ENCODE assay signal across 23 mouse cellular contexts in the genomic region with DNA sequence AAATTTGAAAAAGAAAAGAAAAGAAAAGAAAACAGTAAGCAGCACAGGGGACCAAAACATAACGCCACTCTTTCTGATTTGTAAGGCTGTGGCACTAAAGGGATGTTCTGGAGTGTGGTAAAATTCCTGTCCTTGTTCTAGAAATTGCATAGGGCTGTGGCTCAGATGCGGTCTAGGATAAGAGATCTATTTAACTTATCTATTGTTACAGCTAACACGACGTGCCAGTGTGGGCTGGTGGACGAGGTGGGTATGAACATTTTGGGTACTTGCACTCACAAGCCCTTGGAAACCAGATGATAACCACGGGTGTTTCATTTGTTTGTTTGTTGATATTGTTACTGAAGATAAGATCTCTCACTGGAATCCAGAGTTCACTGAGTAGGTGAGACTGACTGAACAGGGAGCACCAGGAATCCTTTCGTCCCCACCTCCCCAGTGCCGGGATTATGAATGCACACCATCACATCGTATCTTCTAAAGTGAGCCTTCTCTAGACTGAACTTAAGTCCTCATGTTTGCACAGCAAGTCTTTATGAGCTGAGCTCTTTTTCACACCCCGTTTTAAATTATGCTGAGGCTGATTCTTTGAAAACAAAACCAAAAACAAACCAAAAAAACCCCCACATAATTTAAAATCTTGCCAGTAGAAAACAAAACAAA. TPM values are rescaled to one million over a fixed set of nuclear protein-coding genes. Genes with fewer than 3 reads are reported as not detected.
DNase-seq lines count a peak whose midpoint lies in the region; ATAC-seq and TF ChIP-seq lines count a peak whose summit lies in the region.
"Had no signal": no experiment of that assay in that cellular context is flagged by ENCODE, and none has a peak within 500 bp of the region (broad histone marks: within the 10 kb centered on the region; RNA-seq: fewer than 3 reads in every experiment).

No protein-coding gene starts in this region.

- no peaks in the 10 kb centered on the region for H3K27me3 ChIP-seq in heart, embryonic 12.5 days (replicated peaks)
- H3K27me3 ChIP-seq in CH12.LX (replicated peaks) = no peaks in the 10 kb centered on the region
- H3K27me3 ChIP-seq in liver, embryonic 14.5 days (ENCODE audit: control insufficient read depth, insufficient read depth, low read length) = no peaks in the 10 kb centered on the region
- H3K27me3 ChIP-seq: kidney, embryonic 15.5 days; limb, embryonic 15.5 days; midbrain, embryonic 12.5 days; neural tube, embryonic 15.5 days had no signal

- ATAC-seq in heart, embryonic 12.5 days (ENCODE audit: insufficient number of reproducible peaks, low FRiP score) = no peak
- no peak for ATAC-seq in liver, embryonic 14.5 days (ENCODE audit: insufficient read depth)
- ATAC-seq: forebrain, postnatal 0 days; hindbrain, postnatal 0 days had no signal

- H3K9me3 ChIP-seq in heart, embryonic 12.5 days (replicated peaks) = no peaks in the 10 kb centered on the region
- no peaks in the 10 kb centered on the region for H3K9me3 ChIP-seq in CH12.LX (replicated peaks; ENCODE audit: low read length)
- no peaks in the 10 kb centered on the region for H3K9me3 ChIP-seq in liver, embryonic 14.5 days (ENCODE audit: control insufficient read depth, low read length)
- H3K9me3 ChIP-seq: embryonic facial prominence, embryonic 10.5 days; kidney, embryonic 15.5 days; limb, embryonic 15.5 days; midbrain, embryonic 12.5 days; neural tube, embryonic 15.5 days had no signal

- 0 out of 2 replicates have a peak overlapping the region, but pooled peaks have one; percentile 33 for H3K27ac ChIP-seq in heart, embryonic 12.5 days (ENCODE audit: poor library complexity, severe bottlenecking)
- peak overlapping the region; percentile 46 for H3K27ac ChIP-seq in CH12.LX (ENCODE audit: insufficient read depth, low read depth)
- H3K27ac ChIP-seq in liver, embryonic 14.5 days = peak overlapping the region; percentile 96
- H3K27ac ChIP-seq: embryonic facial prominence, embryonic 10.5 days; hindbrain, postnatal 0 days; kidney, embryonic 15.5 days; limb, embryonic 15.5 days; macrophage; midbrain, embryonic 12.5 days; neural tube, embryonic 15.5 days had no signal

- H3K36me3 ChIP-seq in heart, embryonic 12.5 days = no peaks in the 10 kb centered on the region
- peaks cover 31 to 53% of the 10 kb centered on the region in 2 experiments for H3K36me3 ChIP-seq in CH12.LX (replicated peaks in 1 of 2; ENCODE audit: control insufficient read depth in 1 of 2, insufficient read depth in 1 of 2, low read length in 1 of 2)
- peaks cover 3% of the 10 kb centered on the region; the same call in 1 of the 2 replicates for H3K36me3 ChIP-seq in liver, embryonic 14.5 days (replicated peaks; ENCODE audit: control insufficient read depth, insufficient read depth, low read depth)
- H3K36me3 ChIP-seq: embryonic facial prominence, embryonic 10.5 days; kidney, embryonic 15.5 days; limb, embryonic 15.5 days; midbrain, embryonic 12.5 days; neural tube, embryonic 15.5 days had no signal

- 59% methylated on average over 10 of the region's 10 CpGs for WGBS in heart, embryonic 12.5 days
- WGBS in liver, embryonic 14.5 days (ENCODE audit: insufficient replicate concordance) = 37% methylated on average over 10 of the region's 10 CpGs

- TF ChIP-seq CTCF in CH12.LX (conservative IDR thresholded peaks at IDR 0.05 in 1 of 2, IDR thresholded peaks at IDR 0.05 in 1 of 2; ENCODE audit: low read depth in 2 of 2, low read length in 2 of 2) = no peak
- TF ChIP-seq CTCF in liver, embryonic 14.5 days (IDR thresholded peaks at IDR 0.05; ENCODE audit: low read depth) = no peak

- intact Hi-C loops in heart, postnatal 36 days (cut with DNase I) = no loop called here

- dilution Hi-C loops in CH12.LX (cut with MboI; ENCODE audit: extremely low pct_ligation_motif_present, extremely low pct_unique_long_range_greater_than_20kb, low sequenced_read_pairs) = no loop called here

- H3K9ac ChIP-seq in heart, embryonic 12.5 days = no peak overlapping the region
- H3K9ac ChIP-seq in CH12.LX (ENCODE audit: insufficient read depth, low read depth) = peak overlapping the region; percentile 30
- peak overlapping the region; percentile 44 for H3K9ac ChIP-seq in liver, embryonic 14.5 days (replicated peaks)
- H3K9ac ChIP-seq: forebrain, postnatal 0 days; kidney, embryonic 15.5 days; limb, embryonic 15.5 days; midbrain, embryonic 12.5 days; neural tube, embryonic 15.5 days had no signal

- no peak for DNase-seq in heart, postnatal 36 days
- DNase-seq in CH12.LX (ENCODE audit: extremely low read depth) = no peak
- DNase-seq in MEL-GATA-1-ER (ENCODE audit: extremely low read depth, low read depth) = peak; percentile 6
- peak in 1 of 3 experiments; percentile 39 for DNase-seq in liver, embryonic 14.5 days (ENCODE audit: low read depth in 3 of 3, low spot score in 3 of 3)
- no peak for DNase-seq in layer of hippocampus, postnatal 10 days (ENCODE audit: low spot score in 2 of 2)
- no peak for DNase-seq in layer of hippocampus, adult 8-10 months (ENCODE audit: low spot score in 2 of 2)
- no peak for DNase-seq in left cerebral cortex, adult 8-10 months (ENCODE audit: low spot score in 2 of 2)
- DNase-seq: adrenal gland, adult 2 months; cerebellum, adult 11 months; cerebellum, postnatal 10 days; forebrain, postnatal 0 days; gastrocnemius, postnatal 36 days; kidney, adult 11 months; kidney, postnatal 36 days; left cerebral cortex, postnatal 4 days had no signal

- in situ Hi-C loops in CH12.LX (cut with MboI; ENCODE audit: low pct_ligation_motif_present, low pct_unique_long_range_greater_than_20kb, low sequenced_read_pairs) = no loop called here

- no peak for TF ChIP-seq POLR2A in CH12.LX (IDR thresholded peaks at IDR 0.05; ENCODE audit: low read depth, low read length)

- peaks cover 70% of the 10 kb centered on the region for H3K79me2 ChIP-seq in CH12.LX (replicated peaks; ENCODE audit: control insufficient read depth, extremely low read depth, insufficient read depth, poor library complexity, severe bottlenecking)

- no peak overlapping the region for H3K4me3 ChIP-seq in heart, embryonic 12.5 days
- no peak overlapping the region for H3K4me3 ChIP-seq in CH12.LX (replicated peaks in 1 of 3; ENCODE audit: low read depth in 2 of 3, low read length in 2 of 3, poor library complexity in 1 of 3)
- H3K4me3 ChIP-seq in liver, embryonic 14.5 days (ENCODE audit: insufficient read depth in 1 of 2, low read depth in 2 of 2, low read length in 2 of 2) = peak overlapping the region in 1 of 2 experiments; percentile 22; a peak in 1 of 4 replicates
- H3K4me3 ChIP-seq: embryonic facial prominence, embryonic 10.5 days; kidney, embryonic 15.5 days; limb, embryonic 15.5 days; midbrain, embryonic 12.5 days; neural tube, embryonic 15.5 days had no signal

- H3K4me1 ChIP-seq in heart, embryonic 12.5 days (replicated peaks) = peaks cover 36% of the 10 kb centered on the region
- H3K4me1 ChIP-seq in CH12.LX (ENCODE audit: control insufficient read depth in 1 of 2, insufficient read depth in 2 of 2) = peaks cover 30 to 79% of the 10 kb centered on the region in 2 experiments
- peaks cover 70 to 72% of the 10 kb centered on the region in 2 experiments for H3K4me1 ChIP-seq in liver, embryonic 14.5 days (replicated peaks; ENCODE audit: control insufficient read depth in 2 of 2, insufficient read depth in 2 of 2, low read length in 1 of 2)
- H3K4me1 ChIP-seq: embryonic facial prominence, embryonic 10.5 days; midbrain, embryonic 12.5 days; neural tube, embryonic 15.5 days had no signal

- no peak for TF ChIP-seq EP300 in CH12.LX (IDR thresholded peaks at IDR 0.05; ENCODE audit: low read length)
- peak; percentile 57 for TF ChIP-seq EP300 in liver, embryonic 14.5 days (IDR thresholded peaks at IDR 0.05; ENCODE audit: low read depth)

- no peak overlapping the region for H3K4me2 ChIP-seq in heart, embryonic 12.5 days
- H3K4me2 ChIP-seq in CH12.LX (ENCODE audit: insufficient read depth, low read depth, poor library complexity, severe bottlenecking) = peak overlapping the region; percentile 22; the same call in 1 of the 2 replicates
- H3K4me2 ChIP-seq in liver, embryonic 14.5 days (ENCODE audit: low read depth) = peak overlapping the region; percentile 67
- H3K4me2 ChIP-seq: kidney, embryonic 15.5 days; limb, embryonic 15.5 days; midbrain, embryonic 12.5 days; neural tube, embryonic 15.5 days had no signal

- TF ChIP-seq RAD21 in CH12.LX (IDR thresholded peaks at IDR 0.05; ENCODE audit: low read depth, low read length) = no peak

TF ChIP-seq in CH12.LX, 34 proteins besides CTCF, POLR2A, EP300 and RAD21:
- no peak for TF ChIP-seq ETS1 (conservative IDR thresholded peaks at IDR 0.05; ENCODE audit: low read depth, low read length)
- no peak for TF ChIP-seq POLR2AphosphoS2 (IDR thresholded peaks at IDR 0.05; ENCODE audit: low read depth, low read length)
- TF ChIP-seq ZKSCAN1 (IDR thresholded peaks at IDR 0.05; ENCODE audit: borderline replicate concordance, low read depth, low read length) = no peak
- TF ChIP-seq CHD2 (IDR thresholded peaks at IDR 0.05; ENCODE audit: low read length) = no peak
- TF ChIP-seq MAZ (IDR thresholded peaks at IDR 0.05; ENCODE audit: low read depth, low read length) = no peak
- no peak for TF ChIP-seq NELFE (IDR thresholded peaks at IDR 0.05; ENCODE audit: low read depth, low read length)
- TF ChIP-seq NRF1 (IDR thresholded peaks at IDR 0.05; ENCODE audit: low read depth, low read length) = no peak
- no peak for TF ChIP-seq BHLHE40 (IDR thresholded peaks at IDR 0.05; ENCODE audit: low read depth, low read length)
- no peak for TF ChIP-seq KAT2A (IDR thresholded peaks at IDR 0.05; ENCODE audit: insufficient replicate concordance, low read length)
- no peak for TF ChIP-seq SIN3A (IDR thresholded peaks at IDR 0.05; ENCODE audit: low read length)
- TF ChIP-seq HCFC1 (IDR thresholded peaks at IDR 0.05; ENCODE audit: low read depth, low read length) = no peak
- TF ChIP-seq SMC3 (IDR thresholded peaks at IDR 0.05; ENCODE audit: low read depth, low read length) = no peak
- TF ChIP-seq TCF12 (IDR thresholded peaks at IDR 0.05; ENCODE audit: low read depth, low read length) = no peak
- TF ChIP-seq ELF1 (IDR thresholded peaks at IDR 0.05; ENCODE audit: low read depth, low read length) = no peak
- TF ChIP-seq RCOR1 (conservative IDR thresholded peaks at IDR 0.05; ENCODE audit: low read depth, low read length) = no peak

RNA-seq across cellular contexts. Expression of gene Man1a, which starts 38.9 kb away (rescaled TPM):
- 9.4 and 10.6 TPM in 2 replicates for polyA plus RNA-seq in heart, embryonic 12.5 days (2016; fragmentation: Nextera tagmentation; extraction: Ambion mirVana)
- total RNA-seq in heart, postnatal 36 days (2021) = 10 to 100 TPM; 40.7 to 42.2 TPM
- total RNA-seq in CH12.LX (2012; rRNA removed) (187 and 191 TPM in 2 replicates), CH12.LX (2014; rRNA removed) (211 and 215 TPM in 2 replicates)
- 104 and 112 TPM in 2 replicates for polyA plus RNA-seq in CH12.LX (2012; ENCODE audit: insufficient read length, low read depth)
- polyA plus RNA-seq in liver, embryonic 14.5 days (2012; rRNA removed) = 9.5 and 12.4 TPM in 2 replicates
- polyA plus RNA-seq in liver, embryonic 14.5 days (2014; fragmentation: Nextera tagmentation; extraction: Ambion mirVana) = 11.5 and 12.4 TPM in 2 replicates
- 10 to 100 TPM; 35.6 to 38.6 TPM for total RNA-seq in layer of hippocampus, postnatal 10 days (2021)
- 10 to 100 TPM; 62.8 to 66.7 (median 65.3) TPM for total RNA-seq in layer of hippocampus, adult 8-10 months (2022)
- 10 to 100 TPM; 28.0 to 28.9 (median 28.7) TPM for total RNA-seq in left cerebral cortex, adult 8-10 months (2022)

Comparison
In these comparisons a context has a peak if more than half of its experiments do, and no peak if none do; other contexts are left out.
1. H3K27ac ChIP-seq: peak in every context shown above with its lines; median percentile 96 in liver, embryonic 14.5 days; 46 in CH12.LX; 33 in heart, embryonic 12.5 days.